Mouse (Mus musculus) cortical plate, adult 2 months (tissue): ENCODE results near the gene Dlx2.
A peak's percentile ranks its signal among the peaks of the same experiment; 100 is the strongest.

ENCODE experiments used
- CTCF ChIP-seq: fragments of 200-500 bp; IDR thresholded peaks from 2 replicates; pipeline ENCODE4 v1.5.1; 2011; ENCODE audit warnings: mild to moderate bottlenecking, control low read depth, low read length; ENCODE audit not compliant: insufficient read depth; ENCODE audit errors: extremely low read depth
- POLR2A ChIP-seq: fragments of 200-500 bp; IDR thresholded peaks from 2 replicates; pipeline ENCODE4 v1.6.1; 2011; ENCODE audit warnings: mild to moderate bottlenecking, low read length, control low read depth; ENCODE audit not compliant: insufficient read depth; ENCODE audit errors: extremely low read depth

GRCm38 (mm10) chr2:71547829-71548228 lies 1.3 kb upstream of the Dlx2 start:
- no peak for TF ChIP-seq POLR2A
- TF ChIP-seq CTCF: peak; percentile 39
